Mouse (Mus musculus): ENCODE results near the gene Gm45837.

DNA sequence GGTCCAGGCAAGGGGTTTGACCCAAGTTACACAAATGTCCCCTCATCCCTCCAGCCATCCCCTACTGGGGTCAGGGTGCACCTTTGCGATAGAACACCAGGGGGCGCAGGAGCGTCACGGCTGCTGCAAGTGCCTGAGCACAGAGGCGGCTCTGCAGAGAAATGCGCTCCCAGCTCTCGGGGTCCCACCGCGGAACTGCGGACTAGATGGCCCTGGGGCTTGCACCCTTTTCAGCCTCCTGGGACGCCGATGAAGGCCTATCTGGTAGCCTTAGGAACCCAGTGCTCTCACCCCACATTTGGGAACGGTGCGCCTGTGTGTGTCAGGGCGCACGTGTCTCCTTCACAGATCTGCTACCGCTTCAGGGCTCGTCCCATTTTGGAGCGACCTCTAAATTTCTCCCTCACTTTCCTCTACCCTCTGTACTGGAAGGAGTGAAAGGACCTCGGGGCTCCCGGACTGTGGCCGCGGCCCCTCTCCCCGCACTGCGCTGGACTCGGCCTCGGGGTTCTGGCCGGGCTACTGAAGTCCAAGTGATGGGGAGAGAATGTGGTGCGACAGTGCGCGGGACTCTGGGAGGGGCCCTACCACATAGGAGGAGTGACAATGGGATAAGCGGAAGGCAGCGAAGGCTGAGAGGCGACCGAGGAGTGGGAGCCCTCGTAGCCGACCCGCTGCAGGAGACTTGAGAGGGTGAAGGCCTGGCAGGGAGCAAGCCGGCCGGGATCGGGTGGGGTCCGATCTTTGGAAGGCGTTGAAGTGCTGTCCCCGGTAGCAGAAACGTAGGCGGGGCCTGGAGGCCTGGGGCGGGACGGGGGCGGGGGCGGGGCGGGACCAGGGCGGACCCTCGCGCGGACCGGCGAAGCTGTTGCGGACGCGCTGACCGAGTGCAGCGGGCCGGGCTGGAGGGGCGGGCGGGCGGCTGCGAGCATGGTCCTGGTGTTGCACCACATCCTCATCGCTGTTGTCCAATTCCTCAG is 40.0 kb downstream of the Gm45837 start:
- TF ChIP-seq EP300 (IDR thresholded peaks at IDR 0.05; ENCODE audit: low read depth) (no peak), CTCF (IDR thresholded peaks at IDR 0.05; ENCODE audit: low read depth) (peak; percentile 97)

Measured in liver, embryonic 14.5 days (tissue).